ENCODE assay signal across 24 mouse cellular contexts in the genomic region with DNA sequence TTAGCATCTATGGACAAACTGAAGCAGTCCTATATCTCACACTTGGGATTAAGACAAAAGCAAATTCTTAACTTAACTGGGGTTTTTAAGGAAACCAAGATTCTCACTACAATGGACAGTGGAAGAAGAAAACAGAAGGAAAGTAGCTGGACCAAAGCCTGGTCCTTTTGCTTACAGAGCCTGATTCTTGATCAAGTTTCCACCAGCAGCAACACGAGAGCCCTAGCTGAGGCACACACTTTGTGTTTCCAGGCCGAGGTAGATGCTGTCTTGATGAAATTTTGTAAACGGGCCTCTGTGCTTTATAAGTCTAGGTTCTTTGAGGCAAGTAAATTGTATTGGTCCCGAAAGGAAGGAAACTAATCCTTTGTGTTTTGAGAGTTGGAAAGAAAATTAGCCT. TPM values are rescaled to one million over a fixed set of nuclear protein-coding genes. Genes with fewer than 3 reads are reported as not detected.
DNase-seq lines count a peak whose midpoint lies in the region; ATAC-seq and TF ChIP-seq lines count a peak whose summit lies in the region.
"Had no signal": no experiment of that assay in that cellular context is flagged by ENCODE, and none has a peak within 500 bp of the region (broad histone marks: within the 10 kb centered on the region; RNA-seq: fewer than 3 reads in every experiment).

No protein-coding gene starts in this region.

- TF ChIP-seq CTCF in forebrain, postnatal 0 days (IDR thresholded peaks at IDR 0.05; ENCODE audit: low read depth): no peak

- H3K4me1 ChIP-seq in forebrain, embryonic 10.5 days: peaks cover 24% of the 10 kb centered on the region
- peaks cover 5% of the 10 kb centered on the region; the same call in 1 of the 2 replicates for H3K4me1 ChIP-seq in forebrain, embryonic 14.5 days (ENCODE audit: control insufficient read depth, insufficient read depth, low read length)
- peaks cover 16% of the 10 kb centered on the region for H3K4me1 ChIP-seq in forebrain, embryonic 13.5 days
- no peaks in the 10 kb centered on the region for H3K4me1 ChIP-seq in forebrain, postnatal 0 days (ENCODE audit: insufficient read depth)
- H3K4me1 ChIP-seq in midbrain, embryonic 11.5 days (ENCODE audit: control insufficient read depth, insufficient read depth, low read length): no peaks in the 10 kb centered on the region
- H3K4me1 ChIP-seq in midbrain, embryonic 15.5 days: 0 out of 2 replicates have a peak, but pooled peaks cover 3% of the 10 kb centered on the region

- no peak overlapping the region for H3K4me3 ChIP-seq in forebrain, embryonic 10.5 days
- H3K4me3 ChIP-seq in forebrain, embryonic 14.5 days (ENCODE audit: low read depth, low read length): no peak overlapping the region
- H3K4me3 ChIP-seq in forebrain, embryonic 13.5 days: no peak overlapping the region
- no peak overlapping the region for H3K4me3 ChIP-seq in forebrain, postnatal 0 days (ENCODE audit: low read depth, low read length)
- H3K4me3 ChIP-seq in midbrain, embryonic 11.5 days (ENCODE audit: low read depth, low read length): no peak overlapping the region
- no peak overlapping the region for H3K4me3 ChIP-seq in midbrain, embryonic 15.5 days

- H3K9me3 ChIP-seq in forebrain, embryonic 10.5 days: no peaks in the 10 kb centered on the region
- H3K9me3 ChIP-seq in forebrain, embryonic 14.5 days (replicated peaks; ENCODE audit: control insufficient read depth, low read length): no peaks in the 10 kb centered on the region
- no peaks in the 10 kb centered on the region for H3K9me3 ChIP-seq in forebrain, embryonic 13.5 days (replicated peaks)
- no peaks in the 10 kb centered on the region for H3K9me3 ChIP-seq in forebrain, postnatal 0 days (ENCODE audit: low read length)
- no peaks in the 10 kb centered on the region for H3K9me3 ChIP-seq in midbrain, embryonic 11.5 days (ENCODE audit: control insufficient read depth, low read length)
- no peaks in the 10 kb centered on the region for H3K9me3 ChIP-seq in midbrain, embryonic 15.5 days
- H3K9me3 ChIP-seq: G1E had no signal

- WGBS in forebrain, embryonic 10.5 days: 77% methylated on average over 4 of the region's 4 CpGs
- WGBS in forebrain, embryonic 14.5 days: 22% methylated on average over 4 of the region's 4 CpGs
- WGBS in forebrain, embryonic 13.5 days: 34% methylated on average over 4 of the region's 4 CpGs
- 31% methylated on average over 4 of the region's 4 CpGs for WGBS in forebrain, postnatal 0 days
- 76% methylated on average over 4 of the region's 4 CpGs for WGBS in midbrain, embryonic 11.5 days
- 73% methylated on average over 4 of the region's 4 CpGs for WGBS in midbrain, embryonic 15.5 days

- no peaks in the 10 kb centered on the region for H3K36me3 ChIP-seq in forebrain, embryonic 10.5 days (replicated peaks)
- no peaks in the 10 kb centered on the region for H3K36me3 ChIP-seq in forebrain, embryonic 14.5 days (ENCODE audit: control insufficient read depth, insufficient read depth, low read length)
- no peaks in the 10 kb centered on the region for H3K36me3 ChIP-seq in forebrain, embryonic 13.5 days (ENCODE audit: poor library complexity, severe bottlenecking)
- no peaks in the 10 kb centered on the region for H3K36me3 ChIP-seq in forebrain, postnatal 0 days (ENCODE audit: insufficient read depth)
- H3K36me3 ChIP-seq in midbrain, embryonic 11.5 days (ENCODE audit: control insufficient read depth, insufficient read depth, low read length): no peaks in the 10 kb centered on the region
- H3K36me3 ChIP-seq in midbrain, embryonic 15.5 days (replicated peaks): no peaks in the 10 kb centered on the region
- H3K36me3 ChIP-seq: G1E had no signal

- DNase-seq in forebrain, embryonic 10.5 days (ENCODE audit: extremely low spot score, low spot score): no peak
- no peak for DNase-seq in forebrain, embryonic 14.5 days (ENCODE audit: low spot score)
- no peak for DNase-seq in forebrain, postnatal 0 days
- DNase-seq in heart, adult 11 months: peak; percentile 61
- no peak for DNase-seq in heart, postnatal 36 days
- peak; percentile 72 for DNase-seq in midbrain, embryonic 11.5 days (ENCODE audit: low spot score, missing footprints)
- DNase-seq: adrenal gland, adult 2 months; adrenal gland, adult 8-10 months; adrenal gland, postnatal 10 days; adrenal gland, postnatal 14 days; adrenal gland, postnatal 25 days; adrenal gland, postnatal 36 days; B cell, adult 2 months; cerebellum, adult 11 months; cerebellum, adult 11-12 months had no signal

- 0 out of 2 replicates have a peak overlapping the region, but pooled peaks have one; percentile 3 for H3K27ac ChIP-seq in forebrain, embryonic 10.5 days
- H3K27ac ChIP-seq in forebrain, embryonic 14.5 days (ENCODE audit: low read depth, low read length): no peak overlapping the region
- H3K27ac ChIP-seq in forebrain, embryonic 13.5 days: 0 out of 2 replicates have a peak overlapping the region, but pooled peaks have one; percentile 16
- no peak overlapping the region for H3K27ac ChIP-seq in forebrain, postnatal 0 days (ENCODE audit: low read depth, low read length)
- H3K27ac ChIP-seq in midbrain, embryonic 11.5 days (ENCODE audit: low read depth, low read length): no peak overlapping the region
- H3K27ac ChIP-seq in midbrain, embryonic 15.5 days: no peak overlapping the region

- intact Hi-C loops in heart, postnatal 36 days (cut with DNase I): no loop called here

- H3K4me2 ChIP-seq in forebrain, embryonic 14.5 days (ENCODE audit: low read length): no peak overlapping the region
- H3K4me2 ChIP-seq in forebrain, embryonic 13.5 days: no peak overlapping the region
- H3K4me2 ChIP-seq in forebrain, postnatal 0 days (ENCODE audit: low read depth): no peak overlapping the region
- H3K4me2 ChIP-seq in midbrain, embryonic 11.5 days: no peak overlapping the region
- H3K4me2 ChIP-seq in midbrain, embryonic 15.5 days: no peak overlapping the region

- no peak for ATAC-seq in forebrain, embryonic 14.5 days
- no peak for ATAC-seq in forebrain, embryonic 13.5 days
- no peak for ATAC-seq in forebrain, postnatal 0 days
- ATAC-seq in midbrain, embryonic 11.5 days (ENCODE audit: low FRiP score): no peak
- ATAC-seq in midbrain, embryonic 15.5 days (replicated peaks): no peak
- ATAC-seq: activated CD4-positive, CD25-positive, alpha-beta regulatory T cell, adult 4 months; CD4-positive, CD25-positive, alpha-beta regulatory T cell, adult 4 months; Patski had no signal

- H3K27me3 ChIP-seq in forebrain, embryonic 10.5 days (ENCODE audit: poor library complexity, severe bottlenecking): no peaks in the 10 kb centered on the region
- no peaks in the 10 kb centered on the region for H3K27me3 ChIP-seq in forebrain, embryonic 14.5 days (replicated peaks; ENCODE audit: control insufficient read depth, insufficient read depth, low read length)
- H3K27me3 ChIP-seq in forebrain, embryonic 13.5 days: no peaks in the 10 kb centered on the region
- H3K27me3 ChIP-seq in forebrain, postnatal 0 days (ENCODE audit: insufficient read depth, low read length): no peaks in the 10 kb centered on the region
- no peaks in the 10 kb centered on the region for H3K27me3 ChIP-seq in midbrain, embryonic 11.5 days (ENCODE audit: control insufficient read depth, insufficient read depth, low read length)
- H3K27me3 ChIP-seq in midbrain, embryonic 15.5 days (replicated peaks): no peaks in the 10 kb centered on the region
- H3K27me3 ChIP-seq: CH12.LX, Patski had no signal

- H3K9ac ChIP-seq in forebrain, embryonic 14.5 days (ENCODE audit: low read length): no peak overlapping the region
- no peak overlapping the region for H3K9ac ChIP-seq in forebrain, embryonic 13.5 days
- no peak overlapping the region for H3K9ac ChIP-seq in forebrain, postnatal 0 days
- no peak overlapping the region for H3K9ac ChIP-seq in midbrain, embryonic 11.5 days (ENCODE audit: low read length)
- H3K9ac ChIP-seq in midbrain, embryonic 15.5 days: no peak overlapping the region

RNA-seq across cellular contexts. Expression of gene Rgs6, which starts 14.7 kb away (rescaled TPM):
- 0.26 and 0.60 TPM in 2 replicates for polyA plus RNA-seq in forebrain, embryonic 10.5 days (2016; fragmentation: Nextera tagmentation; extraction: Ambion mirVana)
- 5.0 and 7.0 TPM in 2 replicates for polyA plus RNA-seq in forebrain, embryonic 14.5 days (2014; fragmentation: Nextera tagmentation; extraction: Ambion mirVana)
- polyA plus RNA-seq in forebrain, embryonic 13.5 days (2015; fragmentation: Nextera tagmentation; extraction: Ambion mirVana): 2.8 and 4.5 TPM in 2 replicates
- 19.6 and 23.5 TPM in 2 replicates for total RNA-seq in forebrain, postnatal 0 days (2014; rRNA removed)
- 15.3 and 16.8 TPM in 2 replicates for polyA plus RNA-seq in forebrain, postnatal 0 days (2015; fragmentation: Nextera tagmentation; extraction: Ambion mirVana)
- 10 to 100 TPM; 10.7 to 11.7 TPM for total RNA-seq in heart, postnatal 36 days (2021)
- 0.47 and 0.64 TPM in 2 replicates for polyA plus RNA-seq in midbrain, embryonic 11.5 days (2014; fragmentation: Nextera tagmentation; extraction: Ambion mirVana)
- polyA plus RNA-seq in midbrain, embryonic 15.5 days (2015; fragmentation: Nextera tagmentation; extraction: Ambion mirVana): 14.3 and 15.5 TPM in 2 replicates
- total RNA-seq: CH12.LX, MEL had no signal
- polyA plus RNA-seq: C2C12, G1E had no signal

Comparison
In these comparisons a context has a peak if more than half of its experiments do, and no peak if none do; other contexts are left out.
1. DNase-seq: peak in heart, adult 11 months (single experiment) and midbrain, embryonic 11.5 days (single experiment); none in forebrain, embryonic 10.5 days (single experiment), forebrain, embryonic 14.5 days (single experiment), forebrain, postnatal 0 days (single experiment) and heart, postnatal 36 days (0 of 2).
2. H3K27ac ChIP-seq: peak in forebrain, embryonic 10.5 days (single experiment) and forebrain, embryonic 13.5 days (single experiment); none in forebrain, embryonic 14.5 days (single experiment), forebrain, postnatal 0 days (single experiment), midbrain, embryonic 11.5 days (single experiment) and midbrain, embryonic 15.5 days (single experiment).